Mouse (Mus musculus) heart, embryonic 13.5 days (tissue): ENCODE measurements around the gene Kat2b. TPM values are rescaled to one million over a fixed set of nuclear protein-coding genes. Genes with fewer than 3 reads are reported as not detected.
"Not testable (repeated sequence)": the region's sequence is repeated elsewhere in the genome, so short reads cannot be mapped to it uniquely, and the experiment has no call there.

Source experiments
- ATAC-seq: fragments of 200-750 bp; cut with Nextera tagmentation; 2 replicates; pipeline ENCODE4 v1.8.0; 2017; ENCODE audit warnings: moderate TSS enrichment; ENCODE audit not compliant: insufficient number of reproducible peaks, low FRiP score, low TSS enrichment; ENCODE audit errors: extremely low read depth
- H3K27ac ChIP-seq: fragments of 300-500 bp; sonication (generic); replicated peaks from 2 replicates; pipeline ENCODE4 v1.5.1; 2015; ENCODE audit warnings: moderate library complexity, mild to moderate bottlenecking, inconsistent platforms
- H3K27me3 ChIP-seq: fragments of 300-500 bp; sonication (generic); replicated peaks from 2 replicates; pipeline ENCODE4 v1.6.1; 2015; ENCODE audit warnings: mild to moderate bottlenecking, inconsistent platforms
- H3K36me3 ChIP-seq: fragments of 300-500 bp; sonication (generic); 2 replicates; pipeline ENCODE4 v1.6.1; 2015; ENCODE audit warnings: mild to moderate bottlenecking, inconsistent platforms
- H3K4me1 ChIP-seq: fragments of 300-500 bp; sonication (generic); 2 replicates; pipeline ENCODE4 v1.6.1; 2015; ENCODE audit warnings: inconsistent platforms
- H3K4me2 ChIP-seq: fragments of 300-500 bp; sonication (generic); 2 replicates; pipeline ENCODE4 v1.6.1; 2015; ENCODE audit warnings: inconsistent platforms, mild to moderate bottlenecking, moderate library complexity
- H3K4me3 ChIP-seq: fragments of 300-500 bp; sonication (generic); 2 replicates; pipeline ENCODE4 v1.5.1; 2015; ENCODE audit warnings: moderate library complexity, mild to moderate bottlenecking, inconsistent platforms
- H3K9ac ChIP-seq: fragments of 300-500 bp; sonication (generic); 2 replicates; pipeline ENCODE4 v1.6.1; 2015; ENCODE audit warnings: inconsistent platforms, mild to moderate bottlenecking, moderate library complexity
- H3K9me3 ChIP-seq: fragments of 300-500 bp; sonication (generic); 2 replicates; pipeline ENCODE4 v1.6.1; 2016; ENCODE audit warnings: inconsistent platforms
- WGBS: fragments of 180-500 bp; shearing (Covaris S2); methylation state at CpG from one replicate; pipeline ENCODE4 v1.1.7; 2015; ENCODE audit warnings: mixed read lengths; 5-methylcytosine and 5-hydroxymethylcytosine counted together
- polyA plus RNA-seq: library from polyadenylated mRNA; unstranded; fragments of >200 nt; fragmentation: Nextera tagmentation; extraction: Ambion mirVana; gene quantifications from 2 replicates; pipeline ENCODE4 v1.2.1, GENCODE M21; 2015

The Kat2b gene
- polyA plus RNA-seq, 1 experiment from 2014 or later = 8.1 TPM

DNA sequence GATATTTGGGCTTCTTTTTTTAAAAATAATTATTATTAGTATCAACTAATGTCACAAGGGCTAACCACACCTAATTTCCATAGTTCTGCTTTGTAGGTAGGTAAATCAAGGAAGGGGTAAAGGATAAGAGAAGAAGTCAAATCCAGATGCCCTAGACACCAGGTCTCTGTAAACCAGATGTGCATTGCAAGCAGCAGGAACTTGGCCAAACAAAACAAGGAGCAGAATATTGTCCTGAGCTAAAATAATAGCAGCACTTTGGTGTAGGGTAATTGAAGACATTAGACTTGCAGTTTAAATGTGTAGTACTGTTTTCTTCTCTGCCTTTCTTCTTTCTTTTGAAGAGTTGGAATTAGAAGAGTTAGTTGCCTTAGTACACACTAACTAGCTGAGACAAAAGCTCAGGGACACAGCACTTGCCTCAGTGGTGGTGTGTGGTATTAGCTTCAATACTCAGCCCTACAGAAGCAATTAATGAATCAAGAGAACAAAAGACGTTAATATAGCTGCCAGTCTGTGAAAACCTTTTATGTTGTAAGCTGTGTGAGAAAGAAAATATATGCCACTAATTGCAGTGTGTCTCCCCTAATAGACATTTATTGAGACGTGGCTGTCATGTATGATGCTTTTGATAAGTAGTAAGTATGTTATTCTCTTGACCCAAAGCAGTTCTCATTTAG lies 98.2 kb downstream of the Kat2b start:
- peaks cover 14% of the 10 kb centered on the region for H3K4me1 ChIP-seq
- H3K27me3 ChIP-seq = no peaks in the 10 kb centered on the region
- no peak overlapping the region for H3K9ac ChIP-seq
- WGBS = 73% methylated on average over 2 of the region's 2 CpGs
- H3K9me3 ChIP-seq = no peaks in the 10 kb centered on the region
- H3K27ac ChIP-seq = no peak overlapping the region
- no peak overlapping the region for H3K4me3 ChIP-seq
- H3K4me2 ChIP-seq = no peak overlapping the region
- ATAC-seq = no peak
- peaks cover 95% of the 10 kb centered on the region for H3K36me3 ChIP-seq

DNA sequence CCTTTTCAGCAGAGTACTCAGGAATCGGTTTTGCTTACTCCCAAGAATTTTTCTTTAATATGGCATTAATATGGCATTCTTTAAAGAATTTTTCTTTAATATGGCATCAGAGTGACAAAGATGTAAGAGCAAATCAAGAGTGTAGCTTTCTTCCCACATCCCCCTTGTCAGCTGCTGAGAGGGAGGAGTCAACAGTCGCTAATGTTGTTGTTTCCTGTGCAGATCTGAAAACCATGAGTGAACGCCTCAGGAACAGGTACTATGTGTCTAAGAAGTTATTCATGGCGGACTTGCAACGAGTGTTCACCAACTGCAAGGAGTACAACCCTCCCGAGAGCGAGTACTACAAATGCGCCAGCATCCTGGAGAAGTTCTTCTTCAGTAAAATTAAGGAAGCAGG lies 103.8 kb downstream of the Kat2b start:
- no peak for ATAC-seq
- H3K4me1 ChIP-seq = no peaks in the 10 kb centered on the region
- H3K27ac ChIP-seq = no peak overlapping the region
- H3K9me3 ChIP-seq = no peaks in the 10 kb centered on the region
- H3K27me3 ChIP-seq = no peaks in the 10 kb centered on the region
- no peak overlapping the region for H3K9ac ChIP-seq
- H3K4me2 ChIP-seq = no peak overlapping the region
- peaks cover 93% of the 10 kb centered on the region for H3K36me3 ChIP-seq
- H3K4me3 ChIP-seq = no peak overlapping the region
- WGBS = 90% methylated on average over 8 of the region's 8 CpGs

- 80% methylated on average over 8 of the region's 8 CpGs for WGBS
- Histone ChIP-seq H3K4me3 (no peak overlapping the region), H3K9ac (no peak overlapping the region), H3K27me3 (no peaks in the 10 kb centered on the region), H3K4me1 (no peaks in the 10 kb centered on the region), H3K9me3 (no peaks in the 10 kb centered on the region), H3K36me3 (peaks cover 88% of the 10 kb centered on the region), H3K27ac (no peak overlapping the region), H3K4me2 (no peak overlapping the region)
- no peak for ATAC-seq
Observed at GRCm38 (mm10) chr17:53678716-53679115, 112.1 kb downstream of the Kat2b start.

GRCm38 (mm10) chr17:53688321-53688720 lies 121.7 kb downstream of the Kat2b start:
- peaks cover 36% of the 10 kb centered on the region for H3K36me3 ChIP-seq
- H3K27me3 ChIP-seq = no peaks in the 10 kb centered on the region
- peaks cover 21% of the 10 kb centered on the region for H3K4me1 ChIP-seq
- H3K27ac ChIP-seq = no peak overlapping the region
- ATAC-seq = no peak
- H3K4me3 ChIP-seq = peak overlapping the region; percentile 78
- H3K4me2 ChIP-seq = peak overlapping the region; percentile 83
- WGBS = 20% methylated on average over 1 of the region's 1 CpGs
- no peaks in the 10 kb centered on the region for H3K9me3 ChIP-seq
- H3K9ac ChIP-seq = peak overlapping the region; percentile 89

- Histone ChIP-seq H3K4me2 (peak within 1 kb of the TSS; percentile 83), H3K4me1 (peaks cover 21% of the 10 kb centered on the region), H3K9me3 (no peaks in the 10 kb centered on the region), H3K4me3 (peak within 1 kb of the TSS; percentile 78), H3K9ac (peak within 1 kb of the TSS; percentile 89), H3K27me3 (no peaks in the 10 kb centered on the region), H3K36me3 (peaks cover 28% of the 10 kb centered on the region), H3K27ac (peak within 1 kb of the TSS; percentile 99)
- peak; percentile 100 for ATAC-seq
- WGBS = under 1% methylated on average over 78 of the region's 78 CpGs
Observed at GRCm38 (mm10) chr17:53688877-53689802, 122.5 kb downstream of the Kat2b start, which contains the start of gene Sgo1. TSS of gene Sgo1 (minus strand) at chr17:53689333.

- H3K36me3 ChIP-seq = peaks cover 20% of the 10 kb centered on the region
- peak overlapping the region; percentile 78 for H3K4me3 ChIP-seq
- peak overlapping the region; percentile 99 for H3K27ac ChIP-seq
- peaks cover 21% of the 10 kb centered on the region for H3K4me1 ChIP-seq
- H3K9ac ChIP-seq = peak overlapping the region; percentile 89
- WGBS = 17% methylated on average over 7 of the region's 7 CpGs
- no peaks in the 10 kb centered on the region for H3K27me3 ChIP-seq
- no peak for ATAC-seq
- no peaks in the 10 kb centered on the region for H3K9me3 ChIP-seq
- H3K4me2 ChIP-seq = peak overlapping the region; percentile 83
Observed at GRCm38 (mm10) chr17:53689946-53690345, 123.3 kb downstream of the Kat2b start.

GRCm38 (mm10) chr17:53694039-53694438 lies 127.4 kb downstream of the Kat2b start:
- peaks cover 9% of the 10 kb centered on the region for H3K4me1 ChIP-seq

DNA sequence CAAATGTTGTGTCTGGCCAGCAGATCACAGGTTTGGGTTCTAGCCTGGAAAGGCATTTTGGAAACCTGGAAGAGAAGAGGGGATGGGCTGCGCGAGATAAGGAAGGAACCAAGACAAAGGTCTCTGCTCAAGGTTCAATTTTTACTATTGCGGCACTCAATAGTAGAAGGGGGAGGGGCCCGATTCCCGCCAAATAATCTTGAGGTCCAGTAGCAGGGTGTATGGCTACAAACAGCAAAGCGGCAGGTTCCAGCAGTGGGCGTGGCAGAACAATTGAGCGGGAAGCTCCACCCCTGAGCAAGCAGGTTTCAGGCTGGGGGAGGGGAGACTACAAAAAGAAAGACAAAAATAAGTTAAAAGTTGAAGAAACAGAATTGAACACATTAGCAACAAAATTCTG lies 130.9 kb downstream of the Kat2b start:
- ATAC-seq, H3K4me3 ChIP-seq, H3K36me3 ChIP-seq, H3K27me3 ChIP-seq, H3K4me2 ChIP-seq, H3K9ac ChIP-seq, H3K9me3 ChIP-seq, H3K27ac ChIP-seq, H3K4me1 ChIP-seq: not testable (repeated sequence)
- 81% methylated on average over 8 of the region's 8 CpGs for WGBS

More at GRCm38 (mm10) chr17:53694039-53694438, 127.4 kb downstream of the Kat2b start:
- WGBS = 72% methylated on average over 2 of the region's 2 CpGs
- no peak overlapping the region for H3K27ac ChIP-seq
- H3K4me3 ChIP-seq = no peak overlapping the region
- no peak for ATAC-seq
- no peaks in the 10 kb centered on the region for H3K36me3 ChIP-seq
- no peaks in the 10 kb centered on the region for H3K9me3 ChIP-seq
- H3K27me3 ChIP-seq = no peaks in the 10 kb centered on the region
- no peak overlapping the region for H3K4me2 ChIP-seq
- H3K9ac ChIP-seq = no peak overlapping the region

DNA sequence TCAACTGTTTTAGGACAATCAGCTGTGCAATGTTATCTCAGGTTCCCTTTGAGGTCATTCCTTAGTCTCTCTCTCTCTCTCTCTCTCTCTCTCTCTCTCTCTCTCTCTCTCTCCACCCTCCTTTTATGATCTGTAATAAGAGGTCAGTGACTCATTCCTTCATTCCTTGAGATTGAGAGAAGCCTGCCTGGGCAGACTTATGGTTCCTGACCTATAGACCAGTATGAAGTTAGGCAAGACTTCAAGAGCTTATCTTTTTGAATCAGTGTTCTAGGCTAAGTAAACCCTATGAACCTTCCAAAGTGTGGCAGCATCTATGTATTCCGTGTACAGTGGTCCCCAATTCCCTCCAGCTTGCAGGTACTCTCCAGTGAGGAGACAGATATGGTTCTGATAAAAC lies 147.8 kb downstream of the Kat2b start:
- H3K4me3 ChIP-seq = no peak overlapping the region
- WGBS = 34% methylated on average over 1 of the region's 1 CpGs
- ATAC-seq = no peak
- H3K4me2 ChIP-seq = no peak overlapping the region
- no peak overlapping the region for H3K27ac ChIP-seq
- H3K9me3 ChIP-seq = no peaks in the 10 kb centered on the region
- H3K36me3 ChIP-seq = no peaks in the 10 kb centered on the region
- H3K9ac ChIP-seq = no peak overlapping the region
- no peaks in the 10 kb centered on the region for H3K4me1 ChIP-seq
- no peaks in the 10 kb centered on the region for H3K27me3 ChIP-seq

DNA sequence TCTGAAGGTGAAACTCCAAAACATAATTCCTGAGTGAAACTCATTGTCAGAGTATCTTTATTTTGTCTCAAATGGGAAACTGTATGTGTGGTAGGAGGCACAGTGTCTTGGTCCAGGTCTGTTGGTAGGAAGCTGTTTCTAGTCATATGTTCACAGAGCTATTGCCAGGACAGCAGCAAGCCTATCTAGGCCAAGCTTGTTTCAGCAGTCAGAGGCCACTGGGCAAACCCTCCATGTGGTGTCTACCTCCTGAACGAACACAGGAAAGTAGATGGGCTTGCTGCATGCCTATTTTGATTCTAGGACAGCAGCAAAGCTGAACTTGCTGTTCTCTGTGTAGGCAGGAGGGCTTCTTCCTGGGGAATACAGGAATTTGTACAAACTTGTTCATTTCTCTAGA lies 148.5 kb downstream of the Kat2b start:
- not testable (repeated sequence) for H3K4me3 ChIP-seq, H3K27ac ChIP-seq, ATAC-seq, H3K27me3 ChIP-seq, H3K4me2 ChIP-seq, H3K36me3 ChIP-seq, H3K9ac ChIP-seq, H3K9me3 ChIP-seq, H3K4me1 ChIP-seq
- 49% methylated on average over 1 of the region's 1 CpGs for WGBS

DNA sequence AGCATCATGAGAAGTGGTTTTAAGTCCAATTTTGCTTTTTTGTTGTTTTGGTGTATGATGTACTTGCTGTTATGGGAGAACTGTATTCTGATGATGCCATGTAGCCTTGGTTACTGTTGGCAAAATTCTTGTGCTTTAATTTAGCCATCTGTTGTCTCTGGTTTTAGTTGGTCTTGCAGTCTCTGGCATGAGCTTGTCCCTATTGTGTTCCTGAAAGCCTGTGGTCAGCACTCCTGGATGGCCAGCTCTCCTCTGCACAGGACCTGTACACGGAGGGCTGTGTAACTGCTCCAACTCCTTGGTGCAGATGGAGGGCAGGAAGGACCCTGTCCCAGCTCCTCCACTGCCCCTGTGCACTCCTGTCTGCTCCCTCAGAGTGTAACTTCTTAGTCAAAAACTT lies 151.8 kb downstream of the Kat2b start:
- Histone ChIP-seq H3K36me3 (no peaks in the 10 kb centered on the region), H3K4me1 (no peaks in the 10 kb centered on the region), H3K4me3 (no peak overlapping the region), H3K9ac (no peak overlapping the region), H3K9me3 (no peaks in the 10 kb centered on the region), H3K27ac (no peak overlapping the region), H3K27me3 (no peaks in the 10 kb centered on the region), H3K4me2 (no peak overlapping the region)
- WGBS = 58% methylated on average over 1 of the region's 1 CpGs
- ATAC-seq = no peak
